Mouse (Mus musculus) MEL (cell line): ENCODE results near the gene Asb17. TPM values are rescaled to one million over a fixed set of nuclear protein-coding genes. Genes with fewer than 3 reads are reported as not detected.

Experiments used
- DNase-seq: peaks from one replicate; pipeline ENCODE4 v3.0.0; 2011; ENCODE audit warnings: low read depth, low spot score
- H3K27ac ChIP-seq: 2 replicates; pipeline ENCODE4 v1.5.1; 2012; ENCODE audit warnings: low read depth, mild to moderate bottlenecking, control low read depth, low read length, moderate library complexity; ENCODE audit not compliant: control insufficient read depth
- H3K27me3 ChIP-seq, 2 experiments: fragments of 150-350 bp in 1 of 2; sonication (generic) in 1 of 2; 2 replicates each; pipeline ENCODE4 v1.6.1; 2012; ENCODE audit warnings: low read length in 2 of 2, mild to moderate bottlenecking in 2 of 2, improper control_type of control experiment in 1 of 2, moderate library complexity in 1 of 2; ENCODE audit not compliant: insufficient read depth in 2 of 2, control insufficient read depth in 1 of 2
- H3K36me3 ChIP-seq, 2 experiments: 2 replicates each; pipeline ENCODE4 v1.6.1; 2012 to 2014; ENCODE audit warnings: low read length in 2 of 2, improper control_type of control experiment in 1 of 2, inconsistent platforms in 1 of 2, mild to moderate bottlenecking in 1 of 2; ENCODE audit not compliant: insufficient read depth in 2 of 2, control insufficient read depth in 1 of 2
- H3K4me1 ChIP-seq, 2 experiments: fragments of 150-350 bp in 1 of 2; sonication (generic) in 1 of 2; 2 replicates each; pipeline ENCODE4 v1.6.1; 2012; ENCODE audit warnings: low read length in 2 of 2, improper control_type of control experiment in 1 of 2, mild to moderate bottlenecking in 1 of 2; ENCODE audit not compliant: insufficient read depth in 2 of 2, control insufficient read depth in 1 of 2
- H3K4me3 ChIP-seq, 2 experiments: fragments of 150-350 bp in 1 of 2; sonication (generic) in 1 of 2; 2 replicates each; pipeline ENCODE4 v1.5.1; 2012; ENCODE audit warnings: low read depth in 2 of 2, low read length in 2 of 2, mild to moderate bottlenecking in 2 of 2, moderate library complexity in 2 of 2, control low read depth in 1 of 2, improper control_type of control experiment in 1 of 2; ENCODE audit not compliant: control insufficient read depth in 1 of 2, insufficient read depth in 1 of 2
- H3K79me2 ChIP-seq: 2 replicates; pipeline ENCODE4 v1.6.1; 2012; ENCODE audit warnings: mild to moderate bottlenecking, low read length, moderate library complexity; ENCODE audit not compliant: control insufficient read depth, poor library complexity, insufficient read depth
- H3K9ac ChIP-seq: 2 replicates; pipeline ENCODE4 v1.6.1; 2012; ENCODE audit warnings: low read depth, mild to moderate bottlenecking, control low read depth, low read length, moderate library complexity; ENCODE audit not compliant: control insufficient read depth, poor library complexity, severe bottlenecking
- H3K9me3 ChIP-seq: fragments of 150-350 bp; sonication (generic); replicated peaks from 2 replicates; pipeline ENCODE4 v1.6.1; 2012; ENCODE audit warnings: mild to moderate bottlenecking, low read length, improper control_type of control experiment, moderate library complexity; ENCODE audit not compliant: insufficient read depth
- BHLHE40 ChIP-seq: IDR thresholded peaks from 2 replicates; pipeline ENCODE4 v1.6.1; 2012; ENCODE audit warnings: low read depth, mild to moderate bottlenecking, inconsistent platforms, low read length, improper control_type of control experiment, borderline replicate concordance
- CHD2 ChIP-seq: IDR thresholded peaks from 2 replicates; pipeline ENCODE4 v1.6.1; 2011; ENCODE audit warnings: low read length, improper control_type of control experiment
- CTCF ChIP-seq, 3 experiments: IDR thresholded peaks in 2 of 3; conservative IDR thresholded peaks in 1 of 3; 2 replicates each; pipeline ENCODE4 v1.5.1; 2011 to 2012; ENCODE audit warnings: low read length in 3 of 3, low read depth in 2 of 3, mild to moderate bottlenecking in 2 of 3, improper control_type of control experiment in 1 of 3, inconsistent platforms in 1 of 3, mixed read lengths in 1 of 3, moderate library complexity in 1 of 3; ENCODE audit not compliant: control insufficient read depth in 1 of 3, insufficient read depth in 1 of 3, poor library complexity in 1 of 3, severe bottlenecking in 1 of 3
- E2F4 ChIP-seq: IDR thresholded peaks from 2 replicates; pipeline ENCODE4 v1.6.1; 2011; ENCODE audit warnings: low read depth, low read length, improper control_type of control experiment, borderline replicate concordance
- EP300 ChIP-seq, 2 experiments: IDR thresholded peaks; 2 replicates each; pipeline ENCODE4 v1.6.1; 2011; ENCODE audit warnings: improper control_type of control experiment in 2 of 2, low read length in 2 of 2, low read depth in 1 of 2, mild to moderate bottlenecking in 1 of 2
- GABPA ChIP-seq: IDR thresholded peaks from 2 replicates; pipeline ENCODE4 v1.6.1; 2012; ENCODE audit warnings: low read depth, mild to moderate bottlenecking, inconsistent platforms, low read length, improper control_type of control experiment, moderate library complexity
- GATA1 ChIP-seq: IDR thresholded peaks from 2 replicates; pipeline ENCODE4 v1.6.1; 2011; ENCODE audit warnings: low read depth, low read length, improper control_type of control experiment
- HCFC1 ChIP-seq: IDR thresholded peaks from 2 replicates; pipeline ENCODE4 v1.6.1; 2012; ENCODE audit warnings: low read depth, mild to moderate bottlenecking, inconsistent platforms, low read length, improper control_type of control experiment, moderate library complexity
- JUND ChIP-seq: IDR thresholded peaks from 2 replicates; pipeline ENCODE4 v1.6.1; 2011; ENCODE audit warnings: low read depth, mild to moderate bottlenecking, improper control_type of control experiment, low read length
- KAT2A ChIP-seq: conservative IDR thresholded peaks from 2 replicates; pipeline ENCODE4 v1.6.1; 2012; ENCODE audit warnings: low read depth, low read length, improper control_type of control experiment, inconsistent platforms
- MAFK ChIP-seq: IDR thresholded peaks from 2 replicates; pipeline ENCODE4 v1.6.1; 2011; ENCODE audit warnings: low read depth, mild to moderate bottlenecking, low read length, improper control_type of control experiment, borderline replicate concordance
- MAX ChIP-seq: IDR thresholded peaks from 2 replicates; pipeline ENCODE4 v1.6.1; 2011; ENCODE audit warnings: low read length, improper control_type of control experiment
- MEF2A ChIP-seq: IDR thresholded peaks from 2 replicates; pipeline ENCODE4 v1.6.1; 2014; ENCODE audit warnings: low read depth, mild to moderate bottlenecking, inconsistent platforms, low read length, improper control_type of control experiment; ENCODE audit not compliant: poor library complexity, insufficient replicate concordance, severe bottlenecking; ENCODE audit errors: extremely low read depth
- MXI1 ChIP-seq: IDR thresholded peaks from 2 replicates; pipeline ENCODE4 v1.6.1; 2011; ENCODE audit warnings: mild to moderate bottlenecking, low read depth, low read length, improper control_type of control experiment
- MYB ChIP-seq: IDR thresholded peaks from 2 replicates; pipeline ENCODE4 v1.6.1; 2011; ENCODE audit warnings: mild to moderate bottlenecking, low read depth, low read length, improper control_type of control experiment
- MYC ChIP-seq: IDR thresholded peaks from 2 replicates; pipeline ENCODE4 v1.6.1; 2011; ENCODE audit warnings: low read depth, mild to moderate bottlenecking, low read length, improper control_type of control experiment, moderate library complexity
- NELFE ChIP-seq: IDR thresholded peaks from 2 replicates; pipeline ENCODE4 v1.6.1; 2011; ENCODE audit warnings: low read depth, low read length, improper control_type of control experiment
- NRF1 ChIP-seq: IDR thresholded peaks from 2 replicates; pipeline ENCODE4 v1.6.1; 2014; ENCODE audit warnings: low read depth, mild to moderate bottlenecking, inconsistent platforms, low read length, improper control_type of control experiment, moderate library complexity; ENCODE audit not compliant: poor library complexity, insufficient read depth, severe bottlenecking
- POLR2A ChIP-seq, 2 experiments: IDR thresholded peaks; 2 replicates each; pipeline ENCODE4 v1.6.1; 2011 to 2012; ENCODE audit warnings: low read length in 2 of 2, mild to moderate bottlenecking in 2 of 2, control low read depth in 1 of 2, improper control_type of control experiment in 1 of 2, low read depth in 1 of 2, moderate library complexity in 1 of 2; ENCODE audit not compliant: control insufficient read depth in 1 of 2, insufficient read depth in 1 of 2, poor library complexity in 1 of 2
- POLR2AphosphoS2 ChIP-seq: IDR thresholded peaks from 2 replicates; pipeline ENCODE4 v1.6.1; 2011; ENCODE audit warnings: low read length, improper control_type of control experiment
- POLR2AphosphoS5 ChIP-seq: IDR thresholded peaks from 2 replicates; pipeline ENCODE4 v1.6.1; 2012; ENCODE audit warnings: low read depth, borderline replicate concordance, mild to moderate bottlenecking, inconsistent platforms, low read length, moderate library complexity, mixed read lengths
- RCOR1 ChIP-seq: IDR thresholded peaks from 2 replicates; pipeline ENCODE4 v1.6.1; 2012; ENCODE audit warnings: low read depth, mild to moderate bottlenecking, inconsistent platforms, low read length, improper control_type of control experiment
- SIN3A ChIP-seq: IDR thresholded peaks from 2 replicates; pipeline ENCODE4 v1.6.1; 2012; ENCODE audit warnings: low read length, improper control_type of control experiment, inconsistent platforms
- TAL1 ChIP-seq: IDR thresholded peaks from 2 replicates; pipeline ENCODE4 v1.6.1; 2012; ENCODE audit warnings: mild to moderate bottlenecking, inconsistent platforms, low read length, moderate library complexity, mixed read lengths
- TBP ChIP-seq: IDR thresholded peaks from 2 replicates; pipeline ENCODE4 v1.8.0; 2011; ENCODE audit warnings: low read depth, low read length, improper control_type of control experiment
- TCF12 ChIP-seq: IDR thresholded peaks from 2 replicates; pipeline ENCODE4 v1.6.1; 2014; ENCODE audit warnings: low read depth, mild to moderate bottlenecking, inconsistent platforms, low read length, improper control_type of control experiment, moderate library complexity
- USF1 ChIP-seq: IDR thresholded peaks from 2 replicates; pipeline ENCODE4 v1.6.1; 2014; ENCODE audit warnings: low read depth, mild to moderate bottlenecking, inconsistent platforms, low read length, improper control_type of control experiment, moderate library complexity
- USF2 ChIP-seq, 2 experiments: IDR thresholded peaks; 2 replicates each; pipeline ENCODE4 v1.6.1; 2011 to 2012; ENCODE audit warnings: improper control_type of control experiment in 2 of 2, low read length in 2 of 2, borderline replicate concordance in 1 of 2, inconsistent platforms in 1 of 2, low read depth in 1 of 2, mild to moderate bottlenecking in 1 of 2; ENCODE audit not compliant: insufficient read depth in 1 of 2
- ZC3H11A ChIP-seq: IDR thresholded peaks from 2 replicates; pipeline ENCODE4 v1.6.1; 2012; ENCODE audit warnings: low read depth, mild to moderate bottlenecking, inconsistent platforms, low read length, improper control_type of control experiment
- ZKSCAN1 ChIP-seq: IDR thresholded peaks from 2 replicates; pipeline ENCODE4 v1.6.1; 2012; ENCODE audit warnings: low read depth, mild to moderate bottlenecking, inconsistent platforms, low read length, improper control_type of control experiment, moderate library complexity
- ZMIZ1 ChIP-seq: IDR thresholded peaks from 2 replicates; pipeline ENCODE4 v1.6.1; 2012; ENCODE audit warnings: low read depth, mild to moderate bottlenecking, inconsistent platforms, low read length, improper control_type of control experiment, moderate library complexity
- ZNF384 ChIP-seq: IDR thresholded peaks from 2 replicates; pipeline ENCODE4 v1.6.1; 2012; ENCODE audit warnings: low read depth, mild to moderate bottlenecking, inconsistent platforms, low read length, improper control_type of control experiment
- polyA plus RNA-seq, 2 experiments: library from polyadenylated mRNA; stranded (reverse) in 1 of 2; unstranded in 1 of 2; fragments of >175 nt in 1 of 2; fragments of >200 nt in 1 of 2; gene quantifications; 2 replicates each; pipeline versions ENCODE4 v1.2.1 to v1.2.4; 2012; ENCODE audit warnings: low replicate concordance in 2 of 2, low read depth in 1 of 2; ENCODE audit not compliant: insufficient read length in 2 of 2, insufficient read depth in 1 of 2, missing spikeins in 1 of 2
- total RNA-seq: library from RNA; depleted of rRNA; stranded (reverse); fragments of 300-350 nt; gene quantifications from 2 replicates; pipeline ENCODE4 v1.2.3, GENCODE M21; 2012

Asb17 gene
- total and polyA plus RNA-seq, 3 experiments = 5.7 to 9.7 TPM; not detected in 1

DNA sequence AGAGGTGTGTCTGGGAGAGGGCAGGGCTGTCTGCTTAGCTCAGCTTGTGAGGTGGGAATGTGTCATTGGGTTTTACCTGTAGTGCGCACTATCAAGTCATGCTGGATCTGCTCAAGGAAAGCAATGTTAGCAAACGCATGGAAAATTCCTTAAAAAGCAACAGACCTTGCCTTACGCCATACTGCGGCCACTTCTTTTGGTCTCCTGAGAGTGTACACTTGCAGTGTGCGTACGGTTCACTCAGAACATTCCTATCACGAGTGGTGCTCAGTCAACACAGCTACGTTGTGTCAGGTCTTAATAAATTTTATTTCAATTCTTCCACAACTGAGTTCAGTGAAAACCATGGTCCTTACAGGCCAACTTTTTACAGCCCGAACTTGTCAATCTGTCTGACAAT, 748 bp downstream of the Asb17 start:
- peak overlapping the region; percentile 98 for H3K27ac ChIP-seq
- H3K4me1 ChIP-seq = peaks cover 37 to 43% of the 10 kb centered on the region in 2 experiments

GRCm38 (mm10) chr3:153845500-153845899, 1.5 kb downstream of the Asb17 start:
- H3K36me3 ChIP-seq = peaks cover 0 to 47% of the 10 kb centered on the region in 2 experiments; a peak in 2 of 4 replicates
- H3K4me1 ChIP-seq = peaks cover 38 to 46% of the 10 kb centered on the region in 2 experiments
- H3K27ac ChIP-seq = peak overlapping the region; percentile 98
- TF ChIP-seq POLR2A (IDR thresholded peaks at IDR 0.05; ENCODE audit: control insufficient read depth in 1 of 2, insufficient read depth in 1 of 2, low read depth in 1 of 2, low read length in 2 of 2, poor library complexity in 1 of 2) (peak in 1 of 2 experiments; percentile 80; a peak in 2 of 4 replicates), ZKSCAN1 (no peak), GABPA (no peak), BHLHE40 (0 out of 2 replicates have a peak, but pooled peaks have one; percentile 61), E2F4 (no peak), JUND (0 out of 2 replicates have a peak, but pooled peaks have one; percentile 34), TBP (peak; percentile 89), MYC (peak; percentile 45; the same call in 1 of the 2 replicates), MEF2A (no peak), TAL1 (peak; percentile 21; the same call in 1 of the 2 replicates), MYB (peak; percentile 67; the same call in 1 of the 2 replicates), SIN3A (peak; percentile 64), NELFE (peak; percentile 67; the same call in 1 of the 2 replicates), MAFK (0 out of 2 replicates have a peak, but pooled peaks have one; percentile 20), MAX (0 out of 2 replicates have a peak, but pooled peaks have one; percentile 41), POLR2AphosphoS2 (peak; percentile 72), MXI1 (no peak; the same call in 1 of the 2 replicates), USF1 (no peak), ZC3H11A (no peak), USF2 (IDR thresholded peaks at IDR 0.05; ENCODE audit: borderline replicate concordance in 1 of 2, insufficient read depth in 1 of 2, low read depth in 1 of 2, low read length in 2 of 2) (no peak), TCF12 (peak; percentile 80), RCOR1 (peak; percentile 82), EP300 (IDR thresholded peaks at IDR 0.05; ENCODE audit: low read depth in 1 of 2, low read length in 2 of 2) (peak; percentile 77 to 88), KAT2A (no peak), HCFC1 (0 out of 2 replicates have a peak, but pooled peaks have one; percentile 52)

More for the DNA sequence above, 748 bp downstream of the Asb17 start:
- Histone ChIP-seq H3K79me2 (no peaks in the 10 kb centered on the region), H3K27me3 (no peaks in the 10 kb centered on the region), H3K36me3 (peaks cover 0 to 44% of the 10 kb centered on the region in 2 experiments; a peak in 2 of 4 replicates), H3K9me3 (no peaks in the 10 kb centered on the region), H3K9ac (no peak overlapping the region), H3K4me3 (no peak overlapping the region)
- no peak for TF ChIP-seq CHD2
- no peak for TF ChIP-seq GATA1
- no peak for TF ChIP-seq NRF1
- no peak for TF ChIP-seq SIN3A
- no peak for TF ChIP-seq CTCF (IDR thresholded peaks at IDR 0.05 in 2 of 3, conservative IDR thresholded peaks at IDR 0.05 in 1 of 3; ENCODE audit: control insufficient read depth in 1 of 3, insufficient read depth in 1 of 3, low read depth in 2 of 3, low read length in 3 of 3, poor library complexity in 1 of 3, severe bottlenecking in 1 of 3)
- no peak for TF ChIP-seq USF1
- TF ChIP-seq POLR2A (IDR thresholded peaks at IDR 0.05; ENCODE audit: control insufficient read depth in 1 of 2, insufficient read depth in 1 of 2, low read depth in 1 of 2, low read length in 2 of 2, poor library complexity in 1 of 2) = no peak
- no peak for TF ChIP-seq USF2 (IDR thresholded peaks at IDR 0.05; ENCODE audit: borderline replicate concordance in 1 of 2, insufficient read depth in 1 of 2, low read depth in 1 of 2, low read length in 2 of 2)
- TF ChIP-seq TAL1 = no peak
- TF ChIP-seq HCFC1 = no peak
- no peak for TF ChIP-seq ZNF384
- no peak for TF ChIP-seq TCF12
- TF ChIP-seq POLR2AphosphoS5 = no peak
- TF ChIP-seq ZMIZ1 = no peak
- DNase-seq = no peak

More at GRCm38 (mm10) chr3:153845500-153845899, 1.5 kb downstream of the Asb17 start:
- Histone ChIP-seq H3K4me3 (peak overlapping the region in 1 of 2 experiments; percentile 18; a peak in 2 of 4 replicates), H3K79me2 (peaks cover 4% of the 10 kb centered on the region; the same call in 1 of the 2 replicates), H3K9ac (peak overlapping the region; percentile 51), H3K9me3 (no peaks in the 10 kb centered on the region), H3K27me3 (no peaks in the 10 kb centered on the region)
- DNase-seq = peak; percentile 92
